Mouse (Mus musculus) thymus, adult 2 months (tissue): ENCODE results near the gene Atp2b4.

Source experiments
- CTCF ChIP-seq: fragments of 200-500 bp; IDR thresholded peaks from 2 replicates; pipeline ENCODE4 v1.5.1; 2012; ENCODE audit warnings: mild to moderate bottlenecking, control low read depth, low read length, moderate library complexity, borderline replicate concordance; ENCODE audit not compliant: control insufficient read depth, poor library complexity, insufficient read depth; ENCODE audit errors: extremely low read depth
- POLR2A ChIP-seq: fragments of 200-500 bp; IDR thresholded peaks from 2 replicates; pipeline ENCODE4 v1.6.1; 2012; ENCODE audit warnings: mild to moderate bottlenecking, low read length, control low read depth, moderate library complexity; ENCODE audit not compliant: control insufficient read depth, poor library complexity, insufficient read depth; ENCODE audit errors: extremely low read depth

- no peak for TF ChIP-seq CTCF
- no peak for TF ChIP-seq POLR2A
Observed at GRCm38 (mm10) chr1:133715191-133715590, 85.7 kb downstream of the Atp2b4 start.
